Mouse (Mus musculus) MEL (cell line): ENCODE measurements around the gene Prss41. TPM values are rescaled to one million over a fixed set of nuclear protein-coding genes. Genes with fewer than 3 reads are reported as not detected.

ENCODE experiments used
- DNase-seq: peaks from one replicate; pipeline ENCODE4 v3.0.0; 2011; ENCODE audit warnings: low read depth, low spot score
- H3K27ac ChIP-seq: 2 replicates; pipeline ENCODE4 v1.5.1; 2012; ENCODE audit warnings: low read depth, mild to moderate bottlenecking, control low read depth, low read length, moderate library complexity; ENCODE audit not compliant: control insufficient read depth
- H3K27me3 ChIP-seq, 2 experiments: fragments of 150-350 bp in 1 of 2; sonication (generic) in 1 of 2; 2 replicates each; pipeline ENCODE4 v1.6.1; 2012; ENCODE audit warnings: low read length in 2 of 2, mild to moderate bottlenecking in 2 of 2, improper control_type of control experiment in 1 of 2, moderate library complexity in 1 of 2; ENCODE audit not compliant: insufficient read depth in 2 of 2, control insufficient read depth in 1 of 2
- H3K36me3 ChIP-seq, 2 experiments: 2 replicates each; pipeline ENCODE4 v1.6.1; 2012 to 2014; ENCODE audit warnings: low read length in 2 of 2, improper control_type of control experiment in 1 of 2, inconsistent platforms in 1 of 2, mild to moderate bottlenecking in 1 of 2; ENCODE audit not compliant: insufficient read depth in 2 of 2, control insufficient read depth in 1 of 2
- H3K4me1 ChIP-seq, 2 experiments: fragments of 150-350 bp in 1 of 2; sonication (generic) in 1 of 2; 2 replicates each; pipeline ENCODE4 v1.6.1; 2012; ENCODE audit warnings: low read length in 2 of 2, improper control_type of control experiment in 1 of 2, mild to moderate bottlenecking in 1 of 2; ENCODE audit not compliant: insufficient read depth in 2 of 2, control insufficient read depth in 1 of 2
- H3K4me3 ChIP-seq, 2 experiments: fragments of 150-350 bp in 1 of 2; sonication (generic) in 1 of 2; 2 replicates each; pipeline ENCODE4 v1.5.1; 2012; ENCODE audit warnings: low read depth in 2 of 2, low read length in 2 of 2, mild to moderate bottlenecking in 2 of 2, moderate library complexity in 2 of 2, control low read depth in 1 of 2, improper control_type of control experiment in 1 of 2; ENCODE audit not compliant: control insufficient read depth in 1 of 2, insufficient read depth in 1 of 2
- H3K79me2 ChIP-seq: 2 replicates; pipeline ENCODE4 v1.6.1; 2012; ENCODE audit warnings: mild to moderate bottlenecking, low read length, moderate library complexity; ENCODE audit not compliant: control insufficient read depth, poor library complexity, insufficient read depth
- H3K9ac ChIP-seq: 2 replicates; pipeline ENCODE4 v1.6.1; 2012; ENCODE audit warnings: low read depth, mild to moderate bottlenecking, control low read depth, low read length, moderate library complexity; ENCODE audit not compliant: control insufficient read depth, poor library complexity, severe bottlenecking
- H3K9me3 ChIP-seq: fragments of 150-350 bp; sonication (generic); replicated peaks from 2 replicates; pipeline ENCODE4 v1.6.1; 2012; ENCODE audit warnings: mild to moderate bottlenecking, low read length, improper control_type of control experiment, moderate library complexity; ENCODE audit not compliant: insufficient read depth
- BHLHE40 ChIP-seq: IDR thresholded peaks from 2 replicates; pipeline ENCODE4 v1.6.1; 2012; ENCODE audit warnings: low read depth, mild to moderate bottlenecking, inconsistent platforms, low read length, improper control_type of control experiment, borderline replicate concordance
- ETS1 ChIP-seq: IDR thresholded peaks from 2 replicates; pipeline ENCODE4 v1.6.1; 2012; ENCODE audit warnings: low read depth, mild to moderate bottlenecking, inconsistent platforms, low read length, improper control_type of control experiment, moderate library complexity
- GABPA ChIP-seq: IDR thresholded peaks from 2 replicates; pipeline ENCODE4 v1.6.1; 2012; ENCODE audit warnings: low read depth, mild to moderate bottlenecking, inconsistent platforms, low read length, improper control_type of control experiment, moderate library complexity
- GATA1 ChIP-seq: IDR thresholded peaks from 2 replicates; pipeline ENCODE4 v1.6.1; 2011; ENCODE audit warnings: low read depth, low read length, improper control_type of control experiment
- MYB ChIP-seq: IDR thresholded peaks from 2 replicates; pipeline ENCODE4 v1.6.1; 2011; ENCODE audit warnings: mild to moderate bottlenecking, low read depth, low read length, improper control_type of control experiment
- NRF1 ChIP-seq: IDR thresholded peaks from 2 replicates; pipeline ENCODE4 v1.6.1; 2014; ENCODE audit warnings: low read depth, mild to moderate bottlenecking, inconsistent platforms, low read length, improper control_type of control experiment, moderate library complexity; ENCODE audit not compliant: poor library complexity, insufficient read depth, severe bottlenecking
- POLR2AphosphoS2 ChIP-seq: IDR thresholded peaks from 2 replicates; pipeline ENCODE4 v1.6.1; 2011; ENCODE audit warnings: low read length, improper control_type of control experiment
- POLR2AphosphoS5 ChIP-seq: IDR thresholded peaks from 2 replicates; pipeline ENCODE4 v1.6.1; 2012; ENCODE audit warnings: low read depth, borderline replicate concordance, mild to moderate bottlenecking, inconsistent platforms, low read length, moderate library complexity, mixed read lengths
- RCOR1 ChIP-seq: IDR thresholded peaks from 2 replicates; pipeline ENCODE4 v1.6.1; 2012; ENCODE audit warnings: low read depth, mild to moderate bottlenecking, inconsistent platforms, low read length, improper control_type of control experiment
- SMC3 ChIP-seq: IDR thresholded peaks from 2 replicates; pipeline ENCODE4 v1.6.1; 2011; ENCODE audit warnings: low read depth, low read length, improper control_type of control experiment
- TBP ChIP-seq: IDR thresholded peaks from 2 replicates; pipeline ENCODE4 v1.8.0; 2011; ENCODE audit warnings: low read depth, low read length, improper control_type of control experiment
- ZKSCAN1 ChIP-seq: IDR thresholded peaks from 2 replicates; pipeline ENCODE4 v1.6.1; 2012; ENCODE audit warnings: low read depth, mild to moderate bottlenecking, inconsistent platforms, low read length, improper control_type of control experiment, moderate library complexity
- ZNF384 ChIP-seq: IDR thresholded peaks from 2 replicates; pipeline ENCODE4 v1.6.1; 2012; ENCODE audit warnings: low read depth, mild to moderate bottlenecking, inconsistent platforms, low read length, improper control_type of control experiment
- polyA plus RNA-seq, 2 experiments: library from polyadenylated mRNA; stranded (reverse) in 1 of 2; unstranded in 1 of 2; fragments of >175 nt in 1 of 2; fragments of >200 nt in 1 of 2; gene quantifications; 2 replicates each; pipeline versions ENCODE4 v1.2.1 to v1.2.4; 2012; ENCODE audit warnings: low replicate concordance in 2 of 2, low read depth in 1 of 2; ENCODE audit not compliant: insufficient read length in 2 of 2, insufficient read depth in 1 of 2, missing spikeins in 1 of 2
- total RNA-seq: library from RNA; depleted of rRNA; stranded (reverse); fragments of 300-350 nt; gene quantifications from 2 replicates; pipeline ENCODE4 v1.2.3, GENCODE M21; 2012

Gene Prss41
- total and polyA plus RNA-seq, 3 experiments: 3.4 to 12.8 TPM; not detected in 1

DNA sequence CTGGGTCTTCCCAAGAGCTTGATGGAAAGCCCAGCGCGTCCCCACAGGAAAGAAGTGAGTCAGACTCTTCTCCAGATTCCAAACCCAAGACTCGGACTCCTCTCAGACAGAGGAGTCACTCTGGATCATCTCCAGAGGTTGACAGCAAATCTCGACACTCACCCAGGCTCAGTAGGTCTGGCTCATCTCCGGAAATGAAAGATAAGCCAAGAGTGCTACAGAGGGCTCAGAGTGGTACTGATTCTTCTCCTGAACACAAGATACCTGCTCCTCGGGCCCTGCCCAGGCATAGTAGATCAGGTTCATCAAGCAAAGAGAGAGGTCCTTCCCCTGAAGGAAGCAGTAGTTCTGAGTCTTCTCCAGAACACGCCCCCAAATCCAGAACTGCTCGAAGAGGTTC is 25.4 kb downstream of the Prss41 start:
- DNase-seq: peak; percentile 28
- H3K27me3 ChIP-seq: no peaks in the 10 kb centered on the region
- TF ChIP-seq RCOR1 (peak; percentile 62; the same call in 1 of the 2 replicates), ETS1 (no peak), TBP (no peak)
- H3K4me3 ChIP-seq: no peak overlapping the region
- peaks cover 0 to 44% of the 10 kb centered on the region in 2 experiments; a peak in 2 of 4 replicates for H3K36me3 ChIP-seq
- peaks cover 2% of the 10 kb centered on the region; the same call in 1 of the 2 replicates for H3K79me2 ChIP-seq
- no peaks in the 10 kb centered on the region for H3K9me3 ChIP-seq
- H3K9ac ChIP-seq: no peak overlapping the region
- H3K4me1 ChIP-seq: no peaks in the 10 kb centered on the region
- no peak overlapping the region for H3K27ac ChIP-seq

- Histone ChIP-seq H3K27ac (no peak overlapping the region), H3K9ac (no peak overlapping the region), H3K4me1 (no peaks in the 10 kb centered on the region), H3K27me3 (no peaks in the 10 kb centered on the region), H3K4me3 (no peak overlapping the region), H3K79me2 (peaks cover 4% of the 10 kb centered on the region; the same call in 1 of the 2 replicates), H3K36me3 (peaks cover 0 to 65% of the 10 kb centered on the region in 2 experiments; a peak in 2 of 4 replicates), H3K9me3 (no peaks in the 10 kb centered on the region)
- peak; percentile 28; the same call in 1 of the 2 replicates for TF ChIP-seq POLR2AphosphoS2
- TF ChIP-seq TBP: no peak
- DNase-seq: no peak
Observed at GRCm38 (mm10) chr17:23815641-23816040, 28.3 kb downstream of the Prss41 start.

DNA sequence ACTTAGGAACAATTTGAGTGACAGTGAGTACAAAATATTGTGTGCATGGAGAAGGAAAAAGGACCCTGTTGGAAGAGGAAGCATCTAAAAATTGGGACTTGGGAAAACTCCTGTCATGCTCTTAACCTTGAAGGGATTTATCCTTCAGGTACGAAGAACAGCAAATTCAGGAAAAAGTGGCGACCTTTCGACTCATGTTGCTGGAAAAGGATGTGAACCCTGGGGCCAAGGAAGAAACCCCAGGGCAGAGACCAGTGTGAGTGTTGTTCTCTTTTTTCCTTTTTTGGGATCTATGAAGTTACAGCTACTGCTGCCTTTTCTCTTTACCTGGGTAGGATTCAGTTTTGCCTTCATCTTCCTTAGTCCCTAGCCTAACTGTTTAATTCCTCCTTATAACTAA is 36.1 kb downstream of the Prss41 start:
- peaks cover 23 to 44% of the 10 kb centered on the region in 2 experiments for H3K36me3 ChIP-seq
- H3K79me2 ChIP-seq: peaks cover 59% of the 10 kb centered on the region
- no peaks in the 10 kb centered on the region for H3K9me3 ChIP-seq
- no peak overlapping the region for H3K27ac ChIP-seq
- H3K27me3 ChIP-seq: no peaks in the 10 kb centered on the region
- H3K4me1 ChIP-seq: peaks cover 0 to 5% of the 10 kb centered on the region in 2 experiments; a peak in 1 of 4 replicates
- TF ChIP-seq ZNF384: no peak
- no peak for TF ChIP-seq ZKSCAN1
- TF ChIP-seq NRF1: no peak
- no peak for TF ChIP-seq MYB
- no peak for TF ChIP-seq POLR2AphosphoS5
- no peak for TF ChIP-seq BHLHE40
- no peak for TF ChIP-seq SMC3
- no peak for TF ChIP-seq GATA1
- TF ChIP-seq GABPA: no peak
- H3K4me3 ChIP-seq: no peak overlapping the region
- no peak for DNase-seq
- H3K9ac ChIP-seq: no peak overlapping the region
